Mouse (Mus musculus) forebrain, embryonic 11.5 days (tissue): ENCODE results near the gene Simc1. TPM values are rescaled to one million over a fixed set of nuclear protein-coding genes. Genes with fewer than 3 reads are reported as not detected.
A peak's percentile ranks its signal among the peaks of the same experiment; 100 is the strongest.
"Not testable (repeated sequence)": the region's sequence is repeated elsewhere in the genome, so short reads cannot be mapped to it uniquely, and the experiment has no call there.

Source experiments
- ATAC-seq: fragments of 200-750 bp; cut with Nextera tagmentation; replicated peaks from 2 replicates; pipeline ENCODE4 v1.8.0; 2017; ENCODE audit warnings: moderate TSS enrichment; ENCODE audit not compliant: low FRiP score
- DNase-seq: peaks from one replicate; pipeline ENCODE4 v3.0.0-alpha.2; 2017; ENCODE audit warnings: low spot score
- H3K27ac ChIP-seq: fragments of 300-500 bp; sonication (generic); 2 replicates; pipeline ENCODE4 v1.5.1; 2014; ENCODE audit warnings: low read depth, low read length
- H3K27me3 ChIP-seq: fragments of 300-500 bp; sonication (generic); 2 replicates; pipeline ENCODE4 v1.6.1; 2014; ENCODE audit warnings: mild to moderate bottlenecking, low read length, mixed read lengths; ENCODE audit not compliant: control insufficient read depth, insufficient read depth
- H3K36me3 ChIP-seq: fragments of 300-500 bp; sonication (generic); 2 replicates; pipeline ENCODE4 v1.6.1; 2014; ENCODE audit warnings: mild to moderate bottlenecking, low read length, moderate library complexity, mixed read lengths; ENCODE audit not compliant: control insufficient read depth, insufficient read depth
- H3K4me1 ChIP-seq: fragments of 300-500 bp; sonication (generic); replicated peaks from 2 replicates; pipeline ENCODE4 v1.6.1; 2014; ENCODE audit warnings: low read length, mixed read lengths; ENCODE audit not compliant: control insufficient read depth, insufficient read depth
- H3K4me2 ChIP-seq: fragments of 300-500 bp; sonication (generic); 2 replicates; pipeline ENCODE4 v1.6.1; 2014; ENCODE audit warnings: low read depth, mild to moderate bottlenecking, low read length, moderate library complexity, mixed read lengths; ENCODE audit not compliant: severe bottlenecking
- H3K4me3 ChIP-seq: fragments of 300-500 bp; sonication (generic); 2 replicates; pipeline ENCODE4 v1.5.1; 2014; ENCODE audit warnings: low read depth, low read length
- H3K9ac ChIP-seq: fragments of 300-500 bp; sonication (generic); 2 replicates; pipeline ENCODE4 v1.6.1; 2014; ENCODE audit warnings: low read length
- H3K9me3 ChIP-seq: fragments of 300-500 bp; sonication (generic); 2 replicates; pipeline ENCODE4 v1.6.1; 2016; ENCODE audit warnings: low read length, mixed read lengths; ENCODE audit not compliant: control insufficient read depth
- WGBS: fragments of 180-500 bp; shearing (Covaris S2); extraction: QIAGEN DNeasy Blood & Tissue Kit; methylation state at CpG from one replicate; pipeline ENCODE4 v1.1.7; 2014; 5-methylcytosine and 5-hydroxymethylcytosine counted together
- polyA plus RNA-seq: library from polyadenylated mRNA; unstranded; fragments of >200 nt; fragmentation: Nextera tagmentation; extraction: Ambion mirVana; gene quantifications from 2 replicates; pipeline ENCODE4 v1.2.1, GENCODE M21; 2014

The Simc1 gene
- polyA plus RNA-seq, 1 experiment from 2014 or later, result 18.6 TPM

- H3K9me3 ChIP-seq, result no peaks in the 10 kb centered on the region
- DNase-seq, result no peak
- no peaks in the 10 kb centered on the region for H3K36me3 ChIP-seq
- H3K4me3 ChIP-seq, result no peak overlapping the region
- H3K4me2 ChIP-seq, result no peak overlapping the region
- 69% methylated on average over 3 of the region's 3 CpGs for WGBS
- H3K27ac ChIP-seq, result no peak overlapping the region
- no peak overlapping the region for H3K9ac ChIP-seq
- no peak for ATAC-seq
- no peaks in the 10 kb centered on the region for H3K27me3 ChIP-seq
- no peaks in the 10 kb centered on the region for H3K4me1 ChIP-seq
These were observed 24.3 kb upstream of the Simc1 start for GRCm38 (mm10) chr13:54479286-54479685.

GRCm38 (mm10) chr13:54481498-54481897 lies 22.1 kb upstream of the Simc1 start:
- Histone ChIP-seq H3K27ac (no peak overlapping the region), H3K4me3 (no peak overlapping the region), H3K9me3 (no peaks in the 10 kb centered on the region), H3K4me2 (no peak overlapping the region), H3K36me3 (no peaks in the 10 kb centered on the region), H3K27me3 (no peaks in the 10 kb centered on the region), H3K4me1 (no peaks in the 10 kb centered on the region), H3K9ac (no peak overlapping the region)
- 88% methylated on average over 14 of the region's 14 CpGs for WGBS
- ATAC-seq, result no peak
- no peak for DNase-seq

- no peaks in the 10 kb centered on the region for H3K4me1 ChIP-seq
- no peaks in the 10 kb centered on the region for H3K9me3 ChIP-seq
- no peaks in the 10 kb centered on the region for H3K36me3 ChIP-seq
- DNase-seq, result no peak
- 90% methylated on average over 5 of the region's 5 CpGs for WGBS
- no peak overlapping the region for H3K4me3 ChIP-seq
- no peak overlapping the region for H3K4me2 ChIP-seq
- H3K27me3 ChIP-seq, result no peaks in the 10 kb centered on the region
- no peak for ATAC-seq
- H3K9ac ChIP-seq, result no peak overlapping the region
- no peak overlapping the region for H3K27ac ChIP-seq
These were observed 13.2 kb upstream of the Simc1 start for GRCm38 (mm10) chr13:54490411-54490810.

- no peak overlapping the region for H3K4me2 ChIP-seq
- no peaks in the 10 kb centered on the region for H3K9me3 ChIP-seq
- H3K4me1 ChIP-seq, result no peaks in the 10 kb centered on the region
- H3K36me3 ChIP-seq, result no peaks in the 10 kb centered on the region
- H3K4me3 ChIP-seq, result no peak overlapping the region
- DNase-seq (no peak), ATAC-seq (no peak)
- H3K27ac ChIP-seq, result no peak overlapping the region
- H3K27me3 ChIP-seq, result no peaks in the 10 kb centered on the region
- no peak overlapping the region for H3K9ac ChIP-seq
- WGBS, result 90% methylated on average over 6 of the region's 6 CpGs
These were observed 12.2 kb upstream of the Simc1 start for GRCm38 (mm10) chr13:54491381-54491780.

- not testable (repeated sequence) for H3K27ac ChIP-seq, H3K4me3 ChIP-seq, H3K9me3 ChIP-seq, ATAC-seq, H3K9ac ChIP-seq, H3K4me1 ChIP-seq, H3K27me3 ChIP-seq, H3K4me2 ChIP-seq, DNase-seq, H3K36me3 ChIP-seq
- 94% methylated on average over 7 of the region's 7 CpGs for WGBS
These were observed 4.0 kb upstream of the Simc1 start for GRCm38 (mm10) chr13:54499551-54499950.

- Histone ChIP-seq H3K4me3 (no peak overlapping the region), H3K4me1 (peaks cover 6% of the 10 kb centered on the region; the same call in 1 of the 2 replicates), H3K9ac (no peak overlapping the region), H3K4me2 (no peak overlapping the region), H3K27ac (no peak overlapping the region), H3K9me3 (no peaks in the 10 kb centered on the region), H3K36me3 (no peaks in the 10 kb centered on the region), H3K27me3 (peaks cover 2% of the 10 kb centered on the region; the same call in 1 of the 2 replicates)
- no peak for ATAC-seq
- no peak for DNase-seq
- whole genome bisulfite sequencing, result 76% methylated on average over 2 of the region's 2 CpGs
These were observed 2.2 kb upstream of the Simc1 start for GRCm38 (mm10) chr13:54501352-54501751.

- 64% methylated on average over 3 of the region's 3 CpGs for WGBS
- DNase-seq, result no peak
- no peaks in the 10 kb centered on the region for H3K9me3 ChIP-seq
- H3K27ac ChIP-seq, result no peak overlapping the region
- H3K4me2 ChIP-seq, result no peak overlapping the region
- H3K9ac ChIP-seq, result no peak overlapping the region
- peaks cover 2% of the 10 kb centered on the region; the same call in 1 of the 2 replicates for H3K27me3 ChIP-seq
- H3K4me1 ChIP-seq, result peaks cover 6% of the 10 kb centered on the region; the same call in 1 of the 2 replicates
- H3K36me3 ChIP-seq, result no peaks in the 10 kb centered on the region
- no peak for ATAC-seq
- no peak overlapping the region for H3K4me3 ChIP-seq
These were observed 1.5 kb upstream of the Simc1 start for GRCm38 (mm10) chr13:54501957-54502690.

- DNase-seq (no peak), ATAC-seq (peak; percentile 84)
- no peaks in the 10 kb centered on the region for H3K36me3 ChIP-seq
- no peaks in the 10 kb centered on the region for H3K9me3 ChIP-seq
- H3K4me3 ChIP-seq, result peak overlapping the region; percentile 63
- H3K4me2 ChIP-seq, result peak overlapping the region; percentile 92
- H3K4me1 ChIP-seq, result peaks cover 6% of the 10 kb centered on the region; the same call in 1 of the 2 replicates
- no peak overlapping the region for H3K27ac ChIP-seq
- peaks cover 2% of the 10 kb centered on the region; the same call in 1 of the 2 replicates for H3K27me3 ChIP-seq
- H3K9ac ChIP-seq, result peak overlapping the region; percentile 77
- WGBS, result 1% methylated on average over 14 of the region's 14 CpGs
These were observed 338 bp upstream of the Simc1 start for GRCm38 (mm10) chr13:54503278-54503603.
